In genomic region chr5:137381152-137381551, GRCm38 (mm10) we compare ENCODE assay signal across 8 mouse cellular contexts. TPM values are rescaled to one million over a fixed set of nuclear protein-coding genes. Genes with fewer than 3 reads are reported as not detected.
DNase-seq lines count a peak whose midpoint lies in the region; ATAC-seq and TF ChIP-seq lines count a peak whose summit lies in the region.

No protein-coding gene starts in this region.

- H3K9me3 ChIP-seq in kidney, embryonic 16.5 days (ENCODE audit: low read length): no peaks in the 10 kb centered on the region
- H3K9me3 ChIP-seq in limb, embryonic 14.5 days (ENCODE audit: control insufficient read depth, low read length): no peaks in the 10 kb centered on the region

- DNase-seq in kidney, adult 18-20 months: peak; percentile 76
- peak; percentile 53 for DNase-seq in MEL-GATA-1-ER (ENCODE audit: extremely low read depth, low read depth)
- peak; percentile 30 for DNase-seq in cerebellum, adult 8-10 months
- peak; percentile 65 to 78 for DNase-seq in heart, postnatal 10 days
- peak; percentile 45 for DNase-seq in limb, embryonic 14.5 days (ENCODE audit: low spot score)
- peak; percentile 52 for DNase-seq in right cerebral cortex, postnatal 14 days

- no peaks in the 10 kb centered on the region for H3K36me3 ChIP-seq in kidney, embryonic 16.5 days (ENCODE audit: insufficient read depth, low read length)
- no peaks in the 10 kb centered on the region for H3K36me3 ChIP-seq in limb, embryonic 14.5 days (ENCODE audit: control insufficient read depth, insufficient read depth, low read length)

- no peak overlapping the region for H3K4me2 ChIP-seq in kidney, embryonic 16.5 days (replicated peaks; ENCODE audit: low read depth, low read length)
- no peak overlapping the region for H3K4me2 ChIP-seq in limb, embryonic 14.5 days (replicated peaks; ENCODE audit: low read depth, low read length, severe bottlenecking)

- H3K4me3 ChIP-seq in kidney, embryonic 16.5 days (ENCODE audit: low read length): no peak overlapping the region
- no peak overlapping the region for H3K4me3 ChIP-seq in limb, embryonic 14.5 days (replicated peaks; ENCODE audit: low read length)

- no peak overlapping the region for H3K27ac ChIP-seq in kidney, embryonic 16.5 days (ENCODE audit: low read length)
- H3K27ac ChIP-seq in limb, embryonic 14.5 days (replicated peaks; ENCODE audit: low read depth, low read length): no peak overlapping the region

- 53% methylated on average over 4 of the region's 4 CpGs for WGBS in kidney, embryonic 16.5 days
- WGBS in limb, embryonic 14.5 days: 54% methylated on average over 4 of the region's 4 CpGs

- intact Hi-C loops in heart, postnatal 10 days (cut with DNase I): loop anchor here (1.0 to 10.0 kb wide), 2 partner anchors 90 to 264 kb away; partner anchors contain the start of genes Irs3 and Sap25

- no peak overlapping the region for H3K9ac ChIP-seq in kidney, embryonic 16.5 days (replicated peaks; ENCODE audit: low read length)
- no peak overlapping the region for H3K9ac ChIP-seq in limb, embryonic 14.5 days (ENCODE audit: low read depth, low read length, severe bottlenecking)

- peaks cover 9% of the 10 kb centered on the region for H3K4me1 ChIP-seq in kidney, embryonic 16.5 days (ENCODE audit: insufficient read depth, low read length)
- 0 out of 2 replicates have a peak, but pooled peaks cover 3% of the 10 kb centered on the region for H3K4me1 ChIP-seq in limb, embryonic 14.5 days (ENCODE audit: control insufficient read depth, insufficient read depth, low read length)

- no peaks in the 10 kb centered on the region for H3K27me3 ChIP-seq in kidney, embryonic 16.5 days (ENCODE audit: insufficient read depth, low read length)
- no peaks in the 10 kb centered on the region for H3K27me3 ChIP-seq in limb, embryonic 14.5 days (ENCODE audit: control insufficient read depth, insufficient read depth, low read length)

- no peak for TF ChIP-seq POLR2A in limb, embryonic 14.5 days (IDR thresholded peaks at IDR 0.05; ENCODE audit: borderline replicate concordance, extremely low read depth, insufficient read depth, insufficient read length)

- no peak for ATAC-seq in kidney, embryonic 16.5 days (ENCODE audit: low FRiP score, low TSS enrichment)
- no peak for ATAC-seq in limb, embryonic 14.5 days (ENCODE audit: low FRiP score, low read depth)
- no peak for ATAC-seq in monocyte, adult 5-6 weeks (replicated peaks; ENCODE audit: insufficient number of reproducible peaks, low FRiP score, low TSS enrichment, poor library complexity, severe bottlenecking)

RNA-seq across cellular contexts. Expression of gene Ephb4, which starts 31.2 kb away (rescaled TPM):
- polyA plus RNA-seq in kidney, embryonic 16.5 days (2015; fragmentation: Nextera tagmentation; extraction: Ambion mirVana): 53.7 and 55.3 TPM in 2 replicates
- total RNA-seq in heart, postnatal 10 days (2021): 100 to 1,000 TPM; 103 to 111 TPM
- polyA plus RNA-seq in limb, embryonic 14.5 days (2012; rRNA removed): 102 and 125 TPM in 2 replicates
- polyA plus RNA-seq in limb, embryonic 14.5 days (2014; fragmentation: Nextera tagmentation; extraction: Ambion mirVana): 78.1 and 92.1 TPM in 2 replicates
- not detected in 3 replicates for total RNA-seq in monocyte, adult 5-6 weeks (2017)

RNA-seq across cellular contexts. Expression of gene Slc12a9, which starts 47.8 kb away (rescaled TPM):
- 16.3 and 16.6 TPM in 2 replicates for polyA plus RNA-seq in kidney, embryonic 16.5 days (2015; fragmentation: Nextera tagmentation; extraction: Ambion mirVana)
- 1 to 10 TPM; 4.4 to 5.4 TPM for total RNA-seq in heart, postnatal 10 days (2021)
- 20.2 and 26.1 TPM in 2 replicates for polyA plus RNA-seq in limb, embryonic 14.5 days (2012; rRNA removed)
- polyA plus RNA-seq in limb, embryonic 14.5 days (2014; fragmentation: Nextera tagmentation; extraction: Ambion mirVana): 8.0 and 11.9 TPM in 2 replicates
- total RNA-seq in monocyte, adult 5-6 weeks (2017): 24.2 to 30.4 TPM (median 25.2 TPM) in 3 replicates

Comparison
In these comparisons a context has a peak if more than half of its experiments do, and no peak if none do; other contexts are left out.
1. RNA of gene Ephb4, which starts 31.2 kb away (total RNA-seq): 103 to 111 TPM in heart, postnatal 10 days; not detected in monocyte, adult 5-6 weeks; every median in the first group is over 100 times any median in the second.
2. Peak in every context shown above with its lines, with median percentiles within 50 percentile points of each other: DNase-seq.